Comparison of ENCODE assay signal across 9 mouse cellular contexts in genomic region chr4:59187289-59187688, GRCm38 (mm10). TPM values are rescaled to one million over a fixed set of nuclear protein-coding genes. Genes with fewer than 3 reads are reported as not detected.
A peak's percentile ranks its signal among the peaks of the same experiment; 100 is the strongest.
DNase-seq lines count a peak whose midpoint lies in the region; ATAC-seq and TF ChIP-seq lines count a peak whose summit lies in the region.
"Had no signal": no experiment of that assay in that cellular context is flagged by ENCODE, and none has a peak within 500 bp of the region (broad histone marks: within the 10 kb centered on the region; RNA-seq: fewer than 3 reads in every experiment).

No protein-coding gene starts in this region.

- ATAC-seq in hindbrain, embryonic 11.5 days (ENCODE audit: low FRiP score) = no peak
- no peak for ATAC-seq in hindbrain, embryonic 13.5 days (ENCODE audit: low FRiP score)
- ATAC-seq in heart, postnatal 0 days (ENCODE audit: insufficient read depth, low read depth) = no peak
- ATAC-seq in liver, embryonic 13.5 days (ENCODE audit: low read depth) = no peak

- H3K36me3 ChIP-seq in hindbrain, embryonic 11.5 days (ENCODE audit: control insufficient read depth, insufficient read depth, low read length) = no peaks in the 10 kb centered on the region
- H3K36me3 ChIP-seq in hindbrain, embryonic 13.5 days = no peaks in the 10 kb centered on the region
- H3K36me3 ChIP-seq in C2C12 (ENCODE audit: control insufficient read depth, insufficient read depth) = peaks cover 10% of the 10 kb centered on the region
- H3K36me3 ChIP-seq in heart, postnatal 0 days (replicated peaks; ENCODE audit: control insufficient read depth, insufficient read depth, low read length) = no peaks in the 10 kb centered on the region
- H3K36me3 ChIP-seq in liver, embryonic 13.5 days = no peaks in the 10 kb centered on the region
- no peaks in the 10 kb centered on the region for H3K36me3 ChIP-seq in thymus, adult 2 months (ENCODE audit: control insufficient read depth, insufficient read depth, low read length)
- H3K36me3 ChIP-seq: neural tube, embryonic 13.5 days had no signal

- no peaks in the 10 kb centered on the region for H3K27me3 ChIP-seq in hindbrain, embryonic 11.5 days (ENCODE audit: control insufficient read depth, insufficient read depth, low read length)
- H3K27me3 ChIP-seq in hindbrain, embryonic 13.5 days = no peaks in the 10 kb centered on the region
- no peaks in the 10 kb centered on the region for H3K27me3 ChIP-seq in C2C12 (ENCODE audit: control insufficient read depth, insufficient read depth, insufficient read length)
- no peaks in the 10 kb centered on the region for H3K27me3 ChIP-seq in heart, postnatal 0 days (ENCODE audit: control insufficient read depth, insufficient read depth, low read length)
- no peaks in the 10 kb centered on the region for H3K27me3 ChIP-seq in liver, embryonic 13.5 days
- H3K27me3 ChIP-seq in thymus, adult 2 months (ENCODE audit: control insufficient read depth, insufficient read depth, low read length) = no peaks in the 10 kb centered on the region
- H3K27me3 ChIP-seq: neural tube, embryonic 13.5 days had no signal

- DNase-seq in hindbrain, embryonic 11.5 days (ENCODE audit: low spot score) = peak; percentile 72
- peak; percentile 86 for DNase-seq in ZHBTc4 (ENCODE audit: low read depth, low spot score)
- no peak for DNase-seq in heart, postnatal 0 days (ENCODE audit: low spot score)
- peak; percentile 52 for DNase-seq in liver, embryonic 13.5 days
- peak; percentile 68 for DNase-seq in thymus, adult 2 months
- DNase-seq in urinary bladder, adult 2 months (ENCODE audit: low spot score) = no peak

- H3K4me2 ChIP-seq in hindbrain, embryonic 11.5 days (replicated peaks; ENCODE audit: low read depth, low read length) = no peak overlapping the region
- no peak overlapping the region for H3K4me2 ChIP-seq in hindbrain, embryonic 13.5 days
- no peak overlapping the region for H3K4me2 ChIP-seq in heart, postnatal 0 days (ENCODE audit: low read depth, low read length)
- no peak overlapping the region for H3K4me2 ChIP-seq in liver, embryonic 13.5 days
- H3K4me2 ChIP-seq: neural tube, embryonic 13.5 days had no signal

- TF ChIP-seq POLR2A in thymus, adult 2 months (IDR thresholded peaks at IDR 0.05; ENCODE audit: control insufficient read depth, extremely low read depth, insufficient read depth, low read length, poor library complexity) = no peak

- H3ac ChIP-seq in C2C12 (ENCODE audit: control insufficient read depth, insufficient read length, low read depth) = no peak overlapping the region

- H3K79me2 ChIP-seq in C2C12 (ENCODE audit: control insufficient read depth, insufficient read depth) = peaks cover 30% of the 10 kb centered on the region

- no peaks in the 10 kb centered on the region for H3K4me1 ChIP-seq in hindbrain, embryonic 11.5 days (replicated peaks; ENCODE audit: control insufficient read depth, insufficient read depth, low read length)
- peaks cover 16% of the 10 kb centered on the region for H3K4me1 ChIP-seq in hindbrain, embryonic 13.5 days (replicated peaks)
- H3K4me1 ChIP-seq in heart, postnatal 0 days (ENCODE audit: control insufficient read depth, insufficient read depth) = no peaks in the 10 kb centered on the region
- peaks cover 67% of the 10 kb centered on the region for H3K4me1 ChIP-seq in liver, embryonic 13.5 days (replicated peaks)
- 0 out of 2 replicates have a peak, but pooled peaks cover 2% of the 10 kb centered on the region for H3K4me1 ChIP-seq in thymus, adult 2 months (replicated peaks; ENCODE audit: control insufficient read depth, insufficient read depth, low read length)

- TF ChIP-seq EP300 in heart, postnatal 0 days (IDR thresholded peaks at IDR 0.05; ENCODE audit: low read depth) = no peak

- 21% methylated on average over 3 of the region's 3 CpGs for WGBS in hindbrain, embryonic 11.5 days
- WGBS in hindbrain, embryonic 13.5 days = 18% methylated on average over 3 of the region's 3 CpGs
- WGBS in heart, postnatal 0 days = 36% methylated on average over 3 of the region's 3 CpGs
- 9% methylated on average over 3 of the region's 3 CpGs for WGBS in liver, embryonic 13.5 days (ENCODE audit: insufficient replicate concordance)
- WGBS in thymus, adult 2 months = 29% methylated on average over 3 of the region's 3 CpGs

- H3K9ac ChIP-seq in hindbrain, embryonic 11.5 days (ENCODE audit: low read depth, low read length) = no peak overlapping the region
- no peak overlapping the region for H3K9ac ChIP-seq in hindbrain, embryonic 13.5 days
- H3K9ac ChIP-seq in heart, postnatal 0 days (replicated peaks; ENCODE audit: low read depth, low read length) = no peak overlapping the region
- no peak overlapping the region for H3K9ac ChIP-seq in liver, embryonic 13.5 days
- H3K9ac ChIP-seq: neural tube, embryonic 13.5 days had no signal

- TF ChIP-seq CTCF in C2C12 (IDR thresholded peaks at IDR 0.05; ENCODE audit: control insufficient read depth, insufficient read depth, insufficient read length) = peak; percentile 2
- TF ChIP-seq CTCF in heart, postnatal 0 days (IDR thresholded peaks at IDR 0.05; ENCODE audit: low read depth) = peak; percentile 54
- no peak for TF ChIP-seq CTCF in thymus, adult 2 months (IDR thresholded peaks at IDR 0.05; ENCODE audit: borderline replicate concordance, control insufficient read depth, extremely low read depth, insufficient read depth, low read length, poor library complexity)

- no peaks in the 10 kb centered on the region for H3K9me3 ChIP-seq in hindbrain, embryonic 11.5 days (ENCODE audit: control insufficient read depth, low read length)
- H3K9me3 ChIP-seq in hindbrain, embryonic 13.5 days = no peaks in the 10 kb centered on the region
- H3K9me3 ChIP-seq in heart, postnatal 0 days (replicated peaks; ENCODE audit: control insufficient read depth, low read length) = no peaks in the 10 kb centered on the region
- no peaks in the 10 kb centered on the region for H3K9me3 ChIP-seq in liver, embryonic 13.5 days (replicated peaks)
- H3K9me3 ChIP-seq: neural tube, embryonic 13.5 days had no signal

- no peak overlapping the region for H3K27ac ChIP-seq in hindbrain, embryonic 11.5 days (ENCODE audit: low read depth, low read length)
- H3K27ac ChIP-seq in hindbrain, embryonic 13.5 days = no peak overlapping the region
- H3K27ac ChIP-seq in heart, postnatal 0 days (ENCODE audit: low read depth) = no peak overlapping the region
- no peak overlapping the region for H3K27ac ChIP-seq in liver, embryonic 13.5 days
- no peak overlapping the region for H3K27ac ChIP-seq in thymus, adult 2 months (ENCODE audit: control insufficient read depth, insufficient read depth, low read length)
- H3K27ac ChIP-seq: neural tube, embryonic 13.5 days had no signal

- H3K79me3 ChIP-seq in C2C12 (ENCODE audit: low read depth) = peaks cover 29% of the 10 kb centered on the region

- H3K4me3 ChIP-seq in hindbrain, embryonic 11.5 days (ENCODE audit: low read depth, low read length) = no peak overlapping the region
- H3K4me3 ChIP-seq in hindbrain, embryonic 13.5 days = no peak overlapping the region
- H3K4me3 ChIP-seq in C2C12 (ENCODE audit: insufficient read depth, poor library complexity, severe bottlenecking) = no peak overlapping the region
- H3K4me3 ChIP-seq in heart, postnatal 0 days (ENCODE audit: low read depth, low read length) = no peak overlapping the region
- no peak overlapping the region for H3K4me3 ChIP-seq in liver, embryonic 13.5 days (replicated peaks)
- H3K4me3 ChIP-seq in thymus, adult 2 months (ENCODE audit: control insufficient read depth, insufficient read depth, low read length) = no peak overlapping the region
- H3K4me3 ChIP-seq: neural tube, embryonic 13.5 days had no signal

TF ChIP-seq in C2C12, 6 proteins besides CTCF, POLR2A, EP300 and RAD21:
- TF ChIP-seq MYOG (IDR thresholded peaks at IDR 0.05; ENCODE audit: control insufficient read depth, extremely low read depth, insufficient read length) (no peak), CEBPB (IDR thresholded peaks at IDR 0.05; ENCODE audit: low read depth) (no peak), MYOD1 (IDR thresholded peaks at IDR 0.05; ENCODE audit: control insufficient read depth, insufficient read length, low read depth) (no peak), MAX (IDR thresholded peaks at IDR 0.05) (no peak), USF1 (IDR thresholded peaks at IDR 0.05; ENCODE audit: low read depth) (no peak), FOSL1 (IDR thresholded peaks at IDR 0.05; ENCODE audit: insufficient read depth, low read length, poor library complexity, severe bottlenecking) (no peak)

RNA-seq across cellular contexts. Expression of gene Ugcg, which starts 1.8 kb away (rescaled TPM):
- 15.0 and 19.7 TPM in 2 replicates for polyA plus RNA-seq in hindbrain, embryonic 11.5 days (2014; fragmentation: Nextera tagmentation; extraction: Ambion mirVana)
- polyA plus RNA-seq in hindbrain, embryonic 13.5 days (2015; fragmentation: Nextera tagmentation; extraction: Ambion mirVana) = 17.3 and 19.2 TPM in 2 replicates
- polyA plus RNA-seq in C2C12 (2012; fragmentation: generic; extraction: Trizol) = 34.5 TPM
- 19.2 and 35.3 TPM in 2 replicates for total RNA-seq in heart, postnatal 0 days (2014; rRNA removed; ENCODE audit: low replicate concordance)
- 6.2 TPM in 2 replicates for polyA plus RNA-seq in heart, postnatal 0 days (2015; fragmentation: Nextera tagmentation; extraction: Ambion mirVana)
- polyA plus RNA-seq in liver, embryonic 13.5 days (2015; fragmentation: Nextera tagmentation; extraction: Ambion mirVana) = 9.2 and 10.5 TPM in 2 replicates
- 47.0 and 84.3 TPM in 2 replicates for polyA plus RNA-seq in thymus, adult 2 months (2012; rRNA removed)
- 36.3 and 44.3 TPM in 2 replicates for polyA plus RNA-seq in urinary bladder, adult 2 months (2012; rRNA removed)

RNA-seq across cellular contexts. Expression of gene AI481877, which starts 48.5 kb away (rescaled TPM):
- not detected in 2 replicates for polyA plus RNA-seq in hindbrain, embryonic 11.5 days (2014; fragmentation: Nextera tagmentation; extraction: Ambion mirVana)
- polyA plus RNA-seq in hindbrain, embryonic 13.5 days (2015; fragmentation: Nextera tagmentation; extraction: Ambion mirVana) = not detected in 2 replicates
- polyA plus RNA-seq in C2C12 (2012; fragmentation: generic; extraction: Trizol) = not detected
- not detected in 2 replicates for total RNA-seq in heart, postnatal 0 days (2014; rRNA removed; ENCODE audit: low replicate concordance)
- not detected in 2 replicates for polyA plus RNA-seq in heart, postnatal 0 days (2015; fragmentation: Nextera tagmentation; extraction: Ambion mirVana)
- not detected in 2 replicates for polyA plus RNA-seq in liver, embryonic 13.5 days (2015; fragmentation: Nextera tagmentation; extraction: Ambion mirVana)
- polyA plus RNA-seq in thymus, adult 2 months (2012; rRNA removed) = not detected in 2 replicates
- polyA plus RNA-seq in urinary bladder, adult 2 months (2012; rRNA removed) = not detected in 2 replicates
- polyA plus RNA-seq: neural tube, embryonic 13.5 days had no signal

Comparison
In these comparisons a context has a peak if more than half of its experiments do, and no peak if none do; other contexts are left out.
1. DNase-seq: peak in hindbrain, embryonic 11.5 days (single experiment), ZHBTc4 (single experiment), liver, embryonic 13.5 days (single experiment) and thymus, adult 2 months (single experiment); none in heart, postnatal 0 days (single experiment) and urinary bladder, adult 2 months (single experiment).